Mouse (Mus musculus) CH12.LX (cell line): ENCODE data around the gene Gkn2. TPM values are rescaled to one million over a fixed set of nuclear protein-coding genes. Genes with fewer than 3 reads are reported as not detected.

Experiments
- DNase-seq: peaks from one replicate; pipeline ENCODE4 v3.0.0-alpha.2; 2013; ENCODE audit errors: extremely low read depth
- H3K27ac ChIP-seq: 2 replicates; pipeline ENCODE4 v1.5.1; 2012; ENCODE audit warnings: low read depth, mild to moderate bottlenecking, control low read depth, moderate library complexity; ENCODE audit not compliant: insufficient read depth
- H3K27me3 ChIP-seq: replicated peaks from 2 replicates; pipeline ENCODE3; 2012; ENCODE audit warnings: inconsistent platforms
- H3K36me3 ChIP-seq, 2 experiments: replicated peaks in 1 of 2; 2 replicates each; pipeline versions ENCODE3 to v1.6.1; 2012; ENCODE audit warnings: inconsistent platforms in 1 of 2, low read length in 1 of 2, mild to moderate bottlenecking in 1 of 2, mixed read lengths in 1 of 2, moderate library complexity in 1 of 2; ENCODE audit not compliant: control insufficient read depth in 1 of 2, insufficient read depth in 1 of 2
- H3K4me1 ChIP-seq, 2 experiments: 2 replicates each; pipeline ENCODE4 v1.6.1; 2012; ENCODE audit warnings: inconsistent platforms in 1 of 2, moderate library complexity in 1 of 2; ENCODE audit not compliant: insufficient read depth in 2 of 2, control insufficient read depth in 1 of 2
- H3K4me2 ChIP-seq: 2 replicates; pipeline ENCODE4 v1.6.1; 2012; ENCODE audit warnings: low read depth, mild to moderate bottlenecking, control low read depth; ENCODE audit not compliant: poor library complexity, insufficient read depth, severe bottlenecking
- H3K4me3 ChIP-seq, 3 experiments: fragments of 150-350 bp in 1 of 3; sonication (generic) in 1 of 3; replicated peaks in 1 of 3; 2 replicates each; pipeline versions ENCODE3 to v1.5.1; 2011 to 2012; ENCODE audit warnings: low read depth in 2 of 3, low read length in 2 of 3, mild to moderate bottlenecking in 2 of 3, moderate library complexity in 2 of 3, control low read depth in 1 of 3, improper control_type of control experiment in 1 of 3, inconsistent platforms in 1 of 3, mixed read lengths in 1 of 3; ENCODE audit not compliant: poor library complexity in 1 of 3
- H3K79me2 ChIP-seq: replicated peaks from 2 replicates; pipeline ENCODE4 v1.6.1; 2012; ENCODE audit warnings: mild to moderate bottlenecking, moderate library complexity; ENCODE audit not compliant: control insufficient read depth, poor library complexity, insufficient read depth, severe bottlenecking; ENCODE audit errors: extremely low read depth
- H3K9ac ChIP-seq: 2 replicates; pipeline ENCODE4 v1.6.1; 2012; ENCODE audit warnings: low read depth, mild to moderate bottlenecking, control low read depth, moderate library complexity; ENCODE audit not compliant: insufficient read depth
- H3K9me3 ChIP-seq: replicated peaks from 2 replicates; pipeline ENCODE3; 2012; ENCODE audit warnings: low read length, inconsistent platforms, mixed read lengths
- BHLHE40 ChIP-seq: IDR thresholded peaks from 2 replicates; pipeline ENCODE4 v1.6.1; 2011; ENCODE audit warnings: mild to moderate bottlenecking, low read depth, low read length, improper control_type of control experiment
- CHD1 ChIP-seq: IDR thresholded peaks from 2 replicates; pipeline ENCODE4 v1.6.1; 2012; ENCODE audit warnings: low read depth, low read length, improper control_type of control experiment, inconsistent platforms
- CHD2 ChIP-seq: IDR thresholded peaks from 2 replicates; pipeline ENCODE4 v1.6.1; 2011; ENCODE audit warnings: low read length, improper control_type of control experiment
- CTCF ChIP-seq, 2 experiments: IDR thresholded peaks in 1 of 2; conservative IDR thresholded peaks in 1 of 2; 2 replicates each; pipeline ENCODE4 v1.5.1; 2011 to 2012; ENCODE audit warnings: low read depth in 2 of 2, low read length in 2 of 2, improper control_type of control experiment in 1 of 2, inconsistent platforms in 1 of 2, mild to moderate bottlenecking in 1 of 2, moderate library complexity in 1 of 2
- ETS1 ChIP-seq: conservative IDR thresholded peaks from 2 replicates; pipeline ENCODE4 v1.6.1; 2012; ENCODE audit warnings: low read depth, mild to moderate bottlenecking, inconsistent platforms, low read length, improper control_type of control experiment, moderate library complexity
- HCFC1 ChIP-seq: IDR thresholded peaks from 2 replicates; pipeline ENCODE4 v1.6.1; 2012; ENCODE audit warnings: low read depth, mild to moderate bottlenecking, inconsistent platforms, low read length, improper control_type of control experiment
- JUN ChIP-seq: IDR thresholded peaks from 2 replicates; pipeline ENCODE4 v1.6.1; 2011; ENCODE audit warnings: low read depth, mild to moderate bottlenecking, low read length, improper control_type of control experiment, moderate library complexity; ENCODE audit not compliant: insufficient read depth
- KAT2A ChIP-seq: IDR thresholded peaks from 2 replicates; pipeline ENCODE4 v1.6.1; 2012; ENCODE audit warnings: low read length, improper control_type of control experiment, inconsistent platforms; ENCODE audit not compliant: insufficient replicate concordance
- MAFK ChIP-seq: IDR thresholded peaks from 2 replicates; pipeline ENCODE4 v1.6.1; 2011; ENCODE audit warnings: low read length, improper control_type of control experiment; ENCODE audit not compliant: insufficient replicate concordance
- MAX ChIP-seq: IDR thresholded peaks from 2 replicates; pipeline ENCODE4 v1.6.1; 2011; ENCODE audit warnings: low read length, improper control_type of control experiment
- MEF2A ChIP-seq: IDR thresholded peaks from 2 replicates; pipeline ENCODE4 v1.6.1; 2014; ENCODE audit warnings: low read depth, mild to moderate bottlenecking, inconsistent platforms, low read length, improper control_type of control experiment, borderline replicate concordance
- MXI1 ChIP-seq: IDR thresholded peaks from 2 replicates; pipeline ENCODE4 v1.6.1; 2011; ENCODE audit warnings: mild to moderate bottlenecking, low read depth, low read length, improper control_type of control experiment
- MYC ChIP-seq: IDR thresholded peaks from 2 replicates; pipeline ENCODE4 v1.6.1; 2011; ENCODE audit warnings: low read depth, mild to moderate bottlenecking, improper control_type of control experiment, low read length
- PAX5 ChIP-seq: IDR thresholded peaks from 2 replicates; pipeline ENCODE4 v1.6.1; 2012; ENCODE audit warnings: low read length, inconsistent platforms, mixed read lengths
- POLR2A ChIP-seq: IDR thresholded peaks from 2 replicates; pipeline ENCODE4 v1.6.1; 2011; ENCODE audit warnings: low read depth, mild to moderate bottlenecking, improper control_type of control experiment, low read length
- SMC3 ChIP-seq: IDR thresholded peaks from 2 replicates; pipeline ENCODE4 v1.6.1; 2011; ENCODE audit warnings: low read depth, low read length, improper control_type of control experiment
- TCF12 ChIP-seq: IDR thresholded peaks from 2 replicates; pipeline ENCODE4 v1.6.1; 2014; ENCODE audit warnings: low read depth, mild to moderate bottlenecking, inconsistent platforms, low read length, improper control_type of control experiment
- UBTF ChIP-seq: IDR thresholded peaks from 2 replicates; pipeline ENCODE4 v1.6.1; 2012; ENCODE audit warnings: low read depth, mild to moderate bottlenecking, inconsistent platforms, low read length, improper control_type of control experiment, moderate library complexity
- ZC3H11A ChIP-seq: IDR thresholded peaks from 2 replicates; pipeline ENCODE4 v1.6.1; 2012; ENCODE audit warnings: low read depth, mild to moderate bottlenecking, inconsistent platforms, low read length, improper control_type of control experiment
- ZKSCAN1 ChIP-seq: IDR thresholded peaks from 2 replicates; pipeline ENCODE4 v1.6.1; 2012; ENCODE audit warnings: low read depth, inconsistent platforms, low read length, improper control_type of control experiment, borderline replicate concordance
- dilution Hi-C: fragments of 300-500 bp; cut with MboI; formaldehyde crosslinking; loops from 2 replicates; pipeline ENCODE4 v1.14.3; 2020; ENCODE audit warnings: low sequenced_read_pairs; ENCODE audit not compliant: extremely low pct_unique_long_range_greater_than_20kb, extremely low pct_ligation_motif_present
- in situ Hi-C: fragments of 300-500 bp; cut with MboI; formaldehyde crosslinking; loops from 3 replicates; pipeline ENCODE4 v1.14.3; 2019; ENCODE audit warnings: low sequenced_read_pairs, low pct_ligation_motif_present, low pct_unique_long_range_greater_than_20kb, mixed read lengths
- polyA plus RNA-seq: library from polyadenylated mRNA; unstranded; fragments of >175 nt; gene quantifications from 2 replicates; pipeline ENCODE4 v1.2.1, GENCODE M21; 2012; ENCODE audit warnings: low read depth; ENCODE audit not compliant: insufficient read length
- total RNA-seq, 2 experiments: library from RNA; depleted of rRNA; stranded (reverse); fragments of 300-350 nt in 1 of 2; fragments of >200 nt in 1 of 2; gene quantifications; 2 replicates each; pipeline ENCODE4 v1.2.3; 2012 to 2014

Gene Gkn2
- total and polyA plus RNA-seq, 3 experiments, result not detected

DNA sequence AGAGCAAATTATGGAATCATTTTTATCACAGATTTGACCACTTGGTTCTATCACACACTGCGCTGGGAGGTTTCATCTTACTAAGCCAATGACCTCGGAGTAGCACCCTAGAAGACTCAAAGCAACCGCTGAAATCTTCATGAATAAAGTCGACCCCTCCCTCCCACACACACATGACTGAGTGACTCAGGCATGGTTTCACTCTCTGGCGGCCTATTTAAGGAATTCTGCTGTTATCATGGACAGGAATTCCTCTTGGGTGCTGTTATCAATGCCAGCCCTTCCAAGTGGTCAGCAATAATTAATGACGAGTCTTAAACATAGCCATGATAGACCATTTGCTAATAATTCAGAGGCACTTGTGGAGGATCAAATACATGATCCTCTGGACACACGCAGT is 49.1 kb downstream of the Gkn2 start:
- in situ Hi-C loops, result no loop called here
- H3K4me3 ChIP-seq, result no peak overlapping the region
- dilution Hi-C loops, result no loop called here
- H3K79me2 ChIP-seq, result no peaks in the 10 kb centered on the region
- H3K4me2 ChIP-seq, result no peak overlapping the region
- no peaks in the 10 kb centered on the region for H3K36me3 ChIP-seq
- H3K27me3 ChIP-seq, result no peaks in the 10 kb centered on the region
- no peak overlapping the region for H3K9ac ChIP-seq
- no peak overlapping the region for H3K27ac ChIP-seq
- H3K4me1 ChIP-seq, result 0 out of 4 replicates have a peak, but pooled peaks cover 0 to 2% of the 10 kb centered on the region in 2 experiments
- TF ChIP-seq POLR2A, result no peak
- TF ChIP-seq ETS1, result no peak
- TF ChIP-seq MAX, result no peak
- TF ChIP-seq CHD1, result no peak
- no peak for TF ChIP-seq MXI1
- TF ChIP-seq TCF12, result no peak
- no peak for TF ChIP-seq HCFC1
- H3K9me3 ChIP-seq, result no peaks in the 10 kb centered on the region
- DNase-seq, result no peak

DNA sequence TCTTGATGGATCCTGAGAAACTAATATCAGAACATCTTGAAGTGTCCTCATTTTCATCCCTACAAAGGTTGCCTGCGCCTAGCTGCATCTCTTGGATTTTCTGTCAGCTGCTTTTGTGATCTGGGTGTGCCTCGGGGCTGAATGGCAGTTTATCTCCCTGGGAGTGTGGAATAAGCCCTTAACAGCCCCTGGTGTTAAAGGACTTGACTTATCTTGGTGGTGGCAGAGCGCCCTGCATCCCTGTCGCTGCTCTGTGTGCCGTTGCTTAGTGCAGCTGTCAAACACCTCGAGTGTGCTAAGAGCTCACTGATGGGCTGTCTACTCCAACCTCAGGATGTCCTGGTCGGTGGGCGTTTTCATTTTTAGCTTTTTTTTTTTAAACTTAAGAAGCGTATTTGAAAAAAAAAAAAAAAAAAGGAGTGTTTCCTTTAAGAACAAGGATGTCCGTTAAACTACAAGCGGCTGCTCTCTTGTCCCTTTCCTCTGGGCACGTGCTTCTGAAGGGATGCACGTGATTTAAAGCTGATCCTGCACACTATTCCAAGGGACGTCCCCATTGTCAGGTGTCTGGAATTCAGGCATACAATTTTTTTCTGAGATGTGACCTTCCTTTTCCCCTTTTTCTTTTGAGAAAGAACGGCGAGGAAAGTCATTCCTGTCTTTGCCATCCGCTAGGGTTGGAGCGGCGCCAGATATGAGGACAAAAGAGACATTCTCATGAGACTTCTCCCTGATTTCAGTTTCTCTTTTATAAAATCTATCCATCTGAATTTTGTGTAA is 51.1 kb downstream of the Gkn2 start:
- no peak for DNase-seq
- dilution Hi-C loops, result no loop called here
- no peak overlapping the region for H3K4me2 ChIP-seq
- H3K36me3 ChIP-seq, result no peaks in the 10 kb centered on the region
- H3K79me2 ChIP-seq, result no peaks in the 10 kb centered on the region
- TF ChIP-seq BHLHE40, result peak; percentile 50
- no peak for TF ChIP-seq MAFK
- 0 out of 4 replicates have a peak, but pooled peaks cover 0 to 2% of the 10 kb centered on the region in 2 experiments for H3K4me1 ChIP-seq
- no peaks in the 10 kb centered on the region for H3K9me3 ChIP-seq
- H3K27ac ChIP-seq, result no peak overlapping the region
- H3K4me3 ChIP-seq, result no peak overlapping the region
- H3K9ac ChIP-seq, result no peak overlapping the region
- H3K27me3 ChIP-seq, result no peaks in the 10 kb centered on the region
- in situ Hi-C loops, result no loop called here

DNA sequence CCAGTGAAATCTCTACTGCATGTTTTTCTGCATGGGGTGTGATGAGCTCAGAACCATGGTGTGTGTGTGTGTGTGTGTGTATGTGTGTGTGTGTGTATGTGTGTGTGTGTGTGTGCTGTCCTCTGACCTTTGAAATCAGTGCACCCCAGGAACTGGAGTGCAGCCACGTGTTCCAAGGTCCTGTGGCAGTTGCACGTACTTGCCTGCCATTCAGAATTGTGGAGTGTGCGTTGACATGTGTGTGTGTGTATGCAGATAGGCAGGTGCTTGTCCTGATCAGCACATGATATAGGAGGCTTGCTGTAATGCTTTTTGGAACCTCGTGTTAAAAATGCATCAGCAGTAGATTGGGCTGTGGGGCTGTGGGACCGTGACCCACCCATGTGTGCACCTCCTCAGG is 53.8 kb downstream of the Gkn2 start:
- no peak overlapping the region for H3K9ac ChIP-seq
- H3K4me2 ChIP-seq, result no peak overlapping the region
- 0 out of 4 replicates have a peak, but pooled peaks cover 0 to 2% of the 10 kb centered on the region in 2 experiments for H3K4me1 ChIP-seq
- H3K27ac ChIP-seq, result no peak overlapping the region
- no peak overlapping the region for H3K4me3 ChIP-seq
- DNase-seq, result no peak
- in situ Hi-C loops, result no loop called here
- no peaks in the 10 kb centered on the region for H3K79me2 ChIP-seq
- no peak for TF ChIP-seq SMC3
- TF ChIP-seq TCF12, result no peak
- TF ChIP-seq MEF2A, result no peak
- TF ChIP-seq PAX5, result no peak
- no peak for TF ChIP-seq MAX
- no peak for TF ChIP-seq KAT2A
- TF ChIP-seq UBTF, result no peak
- no peak for TF ChIP-seq CHD2
- TF ChIP-seq ZKSCAN1, result no peak
- TF ChIP-seq ZC3H11A, result no peak
- no peak for TF ChIP-seq MYC
- TF ChIP-seq CTCF (conservative IDR thresholded peaks at IDR 0.05 in 1 of 2, IDR thresholded peaks at IDR 0.05 in 1 of 2; ENCODE audit: low read depth in 2 of 2, low read length in 2 of 2), result no peak
- no peak for TF ChIP-seq HCFC1
- no peak for TF ChIP-seq JUN
- TF ChIP-seq MAFK, result no peak
- H3K9me3 ChIP-seq, result no peaks in the 10 kb centered on the region
- dilution Hi-C loops, result no loop called here
- H3K27me3 ChIP-seq, result no peaks in the 10 kb centered on the region
- H3K36me3 ChIP-seq, result no peaks in the 10 kb centered on the region
